Mouse (Mus musculus): ENCODE results near the gene Crmp1. TPM values are rescaled to one million over a fixed set of nuclear protein-coding genes. Genes with fewer than 3 reads are reported as not detected.

Crmp1 gene
- polyA plus RNA-seq, 2 experiments = 0.18 to 0.49 TPM

GRCm38 (mm10) chr5:37337696-37338095 lies 96.0 kb downstream of the Crmp1 start:
- H3K27ac ChIP-seq = no peak overlapping the region
- no peak overlapping the region; a peak in 1 of 4 replicates for H3K4me3 ChIP-seq (ENCODE audit: insufficient read depth in 1 of 2, low read depth in 2 of 2, low read length in 2 of 2)
- no peak overlapping the region for H3K9ac ChIP-seq (replicated peaks)
- peaks cover 0 to 6% of the 10 kb centered on the region in 2 experiments; a peak in 1 of 4 replicates for H3K4me1 ChIP-seq (replicated peaks; ENCODE audit: control insufficient read depth in 2 of 2, insufficient read depth in 2 of 2, low read length in 1 of 2)
- WGBS (ENCODE audit: insufficient replicate concordance) = 58% methylated on average over 3 of the region's 3 CpGs
- DNase-seq (ENCODE audit: low read depth in 3 of 3, low spot score in 3 of 3) = no peak
- TF ChIP-seq CTCF (IDR thresholded peaks at IDR 0.05; ENCODE audit: low read depth) = no peak
- no peak for TF ChIP-seq EP300 (IDR thresholded peaks at IDR 0.05; ENCODE audit: low read depth)
- peak overlapping the region; percentile 63 for H3K4me2 ChIP-seq (ENCODE audit: low read depth)
- no peak for ATAC-seq (ENCODE audit: insufficient read depth)
- no peaks in the 10 kb centered on the region; the same call in 1 of the 2 replicates for H3K27me3 ChIP-seq (ENCODE audit: control insufficient read depth, insufficient read depth, low read length)
- no peaks in the 10 kb centered on the region for H3K36me3 ChIP-seq (replicated peaks; ENCODE audit: control insufficient read depth, insufficient read depth, low read depth)
- no peaks in the 10 kb centered on the region for H3K9me3 ChIP-seq (ENCODE audit: control insufficient read depth, low read length)

- H3K9ac ChIP-seq (replicated peaks) = peak within 1 kb of the TSS; percentile 23; the same call in 1 of the 2 replicates
- ATAC-seq (ENCODE audit: insufficient read depth) (peak; percentile 35; the same call in 1 of the 2 replicates), DNase-seq (ENCODE audit: low read depth in 3 of 3, low spot score in 3 of 3) (no peak)
- WGBS (ENCODE audit: insufficient replicate concordance) = 2% methylated on average over 27 of the region's 27 CpGs
- no peaks in the 10 kb centered on the region; the same call in 1 of the 2 replicates for H3K27me3 ChIP-seq (ENCODE audit: control insufficient read depth, insufficient read depth, low read length)
- H3K27ac ChIP-seq = no peak within 1 kb of the TSS
- TF ChIP-seq EP300 (IDR thresholded peaks at IDR 0.05; ENCODE audit: low read depth) (no peak), CTCF (IDR thresholded peaks at IDR 0.05; ENCODE audit: low read depth) (no peak)
- H3K9me3 ChIP-seq (ENCODE audit: control insufficient read depth, low read length) = no peaks in the 10 kb centered on the region
- H3K4me3 ChIP-seq (ENCODE audit: insufficient read depth in 1 of 2, low read depth in 2 of 2, low read length in 2 of 2) = peak within 1 kb of the TSS; percentile 56 to 69
- no peaks in the 10 kb centered on the region for H3K36me3 ChIP-seq (replicated peaks; ENCODE audit: control insufficient read depth, insufficient read depth, low read depth)
- peak within 1 kb of the TSS; percentile 63 for H3K4me2 ChIP-seq (ENCODE audit: low read depth)
- H3K4me1 ChIP-seq (replicated peaks; ENCODE audit: control insufficient read depth in 2 of 2, insufficient read depth in 2 of 2, low read length in 1 of 2) = peaks cover 0 to 6% of the 10 kb centered on the region in 2 experiments; a peak in 1 of 4 replicates
Observed at GRCm38 (mm10) chr5:37338288-37338687, 96.5 kb downstream of the Crmp1 start, which contains the start of gene Evc2. TSS of gene Evc2 (plus strand) at chr5:37338499.

Other genes with a start within 250 kb of the Crmp1 start
- not detected in 2 replicates for gene Gm1043, start 156.6 kb upstream of the Crmp1 start, polyA plus RNA-seq (2012; rRNA removed)
- gene Gm1043, start 156.6 kb upstream of the Crmp1 start, polyA plus RNA-seq (2014; fragmentation: Nextera tagmentation; extraction: Ambion mirVana) = not detected in 2 replicates
- gene Evc, start 95.0 kb downstream of the Crmp1 start, polyA plus RNA-seq (2012; rRNA removed) = 1.6 and 2.2 TPM in 2 replicates
- gene Evc, start 95.0 kb downstream of the Crmp1 start, polyA plus RNA-seq (2014; fragmentation: Nextera tagmentation; extraction: Ambion mirVana) = 0.91 and 1.2 TPM in 2 replicates
- 2.2 TPM in 2 replicates for gene Evc2, start 96.6 kb downstream of the Crmp1 start, polyA plus RNA-seq (2012; rRNA removed)
- 0.93 and 1.3 TPM in 2 replicates for gene Evc2, start 96.6 kb downstream of the Crmp1 start, polyA plus RNA-seq (2014; fragmentation: Nextera tagmentation; extraction: Ambion mirVana)